Mouse (Mus musculus): ENCODE measurements around the gene Gm28360.
"Not testable (repeated sequence)": the region's sequence is repeated elsewhere in the genome, so short reads cannot be mapped to it uniquely, and the experiment has no call there.

Gene Gm28360

GRCm38 (mm10) chr1:117829781-117830180 is at the start of gene Gm28360:
Gene Gm28360, plus strand, starts transcription at chr1:117830081.
- DNase-seq (ENCODE audit: low spot score in 2 of 2), result not testable (repeated sequence)

- not testable (repeated sequence) for DNase-seq (ENCODE audit: low spot score in 2 of 2)
Observed at GRCm38 (mm10) chr1:117780833-117781232, 49.0 kb upstream of the Gm28360 start, which contains the start of gene B020011L13Rik. Gene B020011L13Rik, plus strand, starts transcription at chr1:117781133.

GRCm38 (mm10) chr1:117816271-117816670 is 13.6 kb upstream of the Gm28360 start:
- DNase-seq (ENCODE audit: low spot score in 2 of 2), result not testable (repeated sequence)

- DNase-seq (ENCODE audit: low spot score in 2 of 2), result not testable (repeated sequence)
Observed at GRCm38 (mm10) chr1:117851718-117852117, 21.8 kb downstream of the Gm28360 start.
